In genomic region chr9:107463509-107463908, GRCm38 (mm10) we compare ENCODE assay signal across 7 mouse cellular contexts.
DNase-seq lines count a peak whose midpoint lies in the region; ATAC-seq and TF ChIP-seq lines count a peak whose summit lies in the region.

No protein-coding gene starts in this region.

- peak; percentile 88 for ATAC-seq in granulocyte monocyte progenitor cell, adult 5-6 weeks (replicated peaks; ENCODE audit: poor library complexity, severe bottlenecking)
- ATAC-seq in intestine, postnatal 0 days: no peak
- peak; percentile 62 for ATAC-seq in midbrain, embryonic 12.5 days (ENCODE audit: low FRiP score, low read depth)

- no peaks in the 10 kb centered on the region; the same call in 1 of the 2 replicates for H3K27me3 ChIP-seq in intestine, postnatal 0 days (replicated peaks; ENCODE audit: control insufficient read depth, insufficient read depth, low read length)
- H3K27me3 ChIP-seq in midbrain, embryonic 12.5 days: peaks cover 13% of the 10 kb centered on the region

- H3K4me1 ChIP-seq in intestine, postnatal 0 days (replicated peaks; ENCODE audit: control insufficient read depth, insufficient read depth, low read length): no peaks in the 10 kb centered on the region
- peaks cover 40% of the 10 kb centered on the region for H3K4me1 ChIP-seq in midbrain, embryonic 12.5 days

- intact Hi-C loops in left cerebral cortex, postnatal 25 days (cut with DNase I): loop anchor here (2.0 kb wide), 1 partner anchor 97 kb away; no protein-coding TSS in a partner anchor

- no peaks in the 10 kb centered on the region for H3K9me3 ChIP-seq in intestine, postnatal 0 days (ENCODE audit: control insufficient read depth)
- H3K9me3 ChIP-seq in midbrain, embryonic 12.5 days: no peaks in the 10 kb centered on the region

- WGBS in intestine, postnatal 0 days: 10% methylated on average over 7 of the region's 7 CpGs
- 11% methylated on average over 7 of the region's 7 CpGs for WGBS in midbrain, embryonic 12.5 days

- no peak overlapping the region for H3K4me3 ChIP-seq in intestine, postnatal 0 days (ENCODE audit: low read depth, low read length)
- H3K4me3 ChIP-seq in midbrain, embryonic 12.5 days: no peak overlapping the region

- H3K27ac ChIP-seq in intestine, postnatal 0 days (ENCODE audit: low read depth, low read length): no peak overlapping the region
- peak overlapping the region; percentile 63 for H3K27ac ChIP-seq in midbrain, embryonic 12.5 days (replicated peaks)

- peak; percentile 93 for TF ChIP-seq CTCF in intestine, postnatal 0 days (IDR thresholded peaks at IDR 0.05; ENCODE audit: low read depth)

- H3K9ac ChIP-seq in intestine, postnatal 0 days (ENCODE audit: low read depth, low read length): no peak overlapping the region
- no peak overlapping the region for H3K9ac ChIP-seq in midbrain, embryonic 12.5 days (replicated peaks)

- DNase-seq in adrenal gland, postnatal 14 days: peak; percentile 94
- peak; percentile 70 for DNase-seq in embryo, embryonic 11.5 days (ENCODE audit: low read depth, low spot score)
- DNase-seq in left cerebral cortex, postnatal 25 days (ENCODE audit: low spot score in 2 of 2): peak; percentile 74 to 77
- peak; percentile 53 for DNase-seq in spleen, adult 12 weeks (ENCODE audit: low spot score)

- no peak overlapping the region for H3K4me2 ChIP-seq in intestine, postnatal 0 days (replicated peaks; ENCODE audit: low read depth)
- no peak overlapping the region for H3K4me2 ChIP-seq in midbrain, embryonic 12.5 days (replicated peaks)

- no peaks in the 10 kb centered on the region for H3K36me3 ChIP-seq in intestine, postnatal 0 days (ENCODE audit: control insufficient read depth, insufficient read depth)
- no peaks in the 10 kb centered on the region for H3K36me3 ChIP-seq in midbrain, embryonic 12.5 days
